9 mouse cellular contexts compared by ENCODE assay signal in genomic region chr19:35832992-35833391, GRCm38 (mm10).
DNase-seq lines count a peak whose midpoint lies in the region; ATAC-seq lines count a peak whose summit lies in the region.
"Had no signal": no experiment of that assay in that cellular context is flagged by ENCODE, and none has a peak within 500 bp of the region (broad histone marks: within the 10 kb centered on the region; RNA-seq: fewer than 3 reads in every experiment).

No protein-coding gene starts in this region.

- no peak overlapping the region for H3K4me2 ChIP-seq in heart, embryonic 11.5 days
- no peak overlapping the region for H3K4me2 ChIP-seq in limb, embryonic 11.5 days (ENCODE audit: low read depth, severe bottlenecking)

- no peak overlapping the region for H3K27ac ChIP-seq in heart, embryonic 11.5 days (ENCODE audit: low read depth, low read length)
- H3K27ac ChIP-seq in limb, embryonic 11.5 days (replicated peaks; ENCODE audit: low read depth, low read length): no peak overlapping the region

- H3K4me3 ChIP-seq in heart, embryonic 11.5 days (ENCODE audit: low read depth, low read length): no peak overlapping the region
- H3K4me3 ChIP-seq in limb, embryonic 11.5 days (ENCODE audit: low read depth, low read length): no peak overlapping the region
- H3K4me3 ChIP-seq: megakaryocyte, embryonic 14.5 days had no signal

- no peaks in the 10 kb centered on the region for H3K36me3 ChIP-seq in heart, embryonic 11.5 days (ENCODE audit: control insufficient read depth, insufficient read depth, low read length)
- no peaks in the 10 kb centered on the region for H3K36me3 ChIP-seq in limb, embryonic 11.5 days (ENCODE audit: control insufficient read depth, insufficient read depth, low read length)

- H3K9me3 ChIP-seq in heart, embryonic 11.5 days (replicated peaks; ENCODE audit: control insufficient read depth, low read length): no peaks in the 10 kb centered on the region
- no peaks in the 10 kb centered on the region for H3K9me3 ChIP-seq in limb, embryonic 11.5 days (ENCODE audit: control insufficient read depth, low read length)

- no peak overlapping the region for H3K9ac ChIP-seq in heart, embryonic 11.5 days (ENCODE audit: low read depth, low read length)
- no peak overlapping the region for H3K9ac ChIP-seq in limb, embryonic 11.5 days (ENCODE audit: low read length)

- 6% methylated on average over 4 of the region's 4 CpGs for WGBS in heart, embryonic 11.5 days (ENCODE audit: insufficient replicate concordance)
- 12% methylated on average over 4 of the region's 4 CpGs for WGBS in limb, embryonic 11.5 days

- intact Hi-C loops in heart, postnatal 10 days (cut with DNase I): no loop called here
- intact Hi-C loops in left cerebral cortex, postnatal 36 days (cut with DNase I): no loop called here

- no peaks in the 10 kb centered on the region for H3K4me1 ChIP-seq in heart, embryonic 11.5 days (ENCODE audit: control insufficient read depth, insufficient read depth, low read length)
- H3K4me1 ChIP-seq in limb, embryonic 11.5 days (ENCODE audit: control insufficient read depth, insufficient read depth, low read length): no peaks in the 10 kb centered on the region
- H3K4me1 ChIP-seq: megakaryocyte, embryonic 14.5 days had no signal

- no peaks in the 10 kb centered on the region for H3K27me3 ChIP-seq in heart, embryonic 11.5 days (ENCODE audit: control insufficient read depth, insufficient read depth, low read length)
- H3K27me3 ChIP-seq in limb, embryonic 11.5 days (ENCODE audit: control insufficient read depth, insufficient read depth, low read length): no peaks in the 10 kb centered on the region
- H3K27me3 ChIP-seq: megakaryocyte, embryonic 14.5 days had no signal

- DNase-seq in heart, postnatal 10 days: peak; percentile 2 to 38
- DNase-seq in ES-CJ7 (ENCODE audit: low read depth, low spot score): peak; percentile 53
- peak; percentile 16 for DNase-seq in embryo, embryonic 11.5 days (ENCODE audit: low read depth, low spot score)
- peak; percentile 75 for DNase-seq in limb, embryonic 11.5 days (ENCODE audit: low spot score)
- DNase-seq in left cerebral cortex, postnatal 36 days (ENCODE audit: low spot score in 2 of 2): no peak
- DNase-seq in cerebellum, adult 9-11 months: no peak
- no peak for DNase-seq in cerebellum, postnatal 4 days (ENCODE audit: low spot score in 2 of 2)

- no peak for ATAC-seq in heart, embryonic 11.5 days (replicated peaks; ENCODE audit: insufficient number of reproducible peaks, low FRiP score, low TSS enrichment)
- ATAC-seq in limb, embryonic 11.5 days (ENCODE audit: insufficient number of reproducible peaks, low FRiP score, low TSS enrichment, low read depth): 0 out of 2 replicates have a peak, but pooled peaks have one; percentile 26

Comparison
In these comparisons a context has a peak if more than half of its experiments do, and no peak if none do; other contexts are left out.
1. DNase-seq: peak in heart, postnatal 10 days (2 of 2), ES-CJ7 (single experiment), embryo, embryonic 11.5 days (single experiment) and limb, embryonic 11.5 days (single experiment); none in left cerebral cortex, postnatal 36 days (0 of 2), cerebellum, adult 9-11 months (single experiment) and cerebellum, postnatal 4 days (0 of 2).